Mouse (Mus musculus) heart, adult 9 months (tissue): Measurements from ENCODE around the gene Olfr180.

Source experiments
- DNase-seq, 2 experiments: peaks; one replicate each; pipeline ENCODE4 v3.0.0; 2022; ENCODE audit warnings: low spot score in 2 of 2

Olfr180 gene

GRCm38 (mm10) chr16:58929292-58929691 is at the start of gene Olfr180:
Gene Olfr180 (minus strand): TSS chr16:58929392.
- DNase-seq = no peak

GRCm38 (mm10) chr16:58928655-58929054 is 537 bp downstream of the Olfr180 start, which contains the start of gene Olfr181:
Gene Olfr181 (minus strand): TSS chr16:58928755.
- no peak for DNase-seq

- no peak for DNase-seq
Measured at GRCm38 (mm10) chr16:58891963-58892362, 37.2 kb downstream of the Olfr180 start, which contains the start of gene Olfr178. Gene Olfr178 (minus strand): TSS chr16:58892063.

GRCm38 (mm10) chr16:58884416-58884815 is 44.8 kb downstream of the Olfr180 start:
- DNase-seq = no peak

- no peak for DNase-seq
Measured at GRCm38 (mm10) chr16:58874668-58875067, 54.5 kb downstream of the Olfr180 start, which contains the start of gene Olfr177. Gene Olfr177 (minus strand): TSS chr16:58874768.
